Mouse (Mus musculus) ovary, postnatal 10 days (tissue): ENCODE results near the gene Tmem268.

Experiments
- DNase-seq: peaks from one replicate; pipeline ENCODE4 v3.0.0; 2022; ENCODE audit warnings: low spot score

Tmem268 gene

DNA sequence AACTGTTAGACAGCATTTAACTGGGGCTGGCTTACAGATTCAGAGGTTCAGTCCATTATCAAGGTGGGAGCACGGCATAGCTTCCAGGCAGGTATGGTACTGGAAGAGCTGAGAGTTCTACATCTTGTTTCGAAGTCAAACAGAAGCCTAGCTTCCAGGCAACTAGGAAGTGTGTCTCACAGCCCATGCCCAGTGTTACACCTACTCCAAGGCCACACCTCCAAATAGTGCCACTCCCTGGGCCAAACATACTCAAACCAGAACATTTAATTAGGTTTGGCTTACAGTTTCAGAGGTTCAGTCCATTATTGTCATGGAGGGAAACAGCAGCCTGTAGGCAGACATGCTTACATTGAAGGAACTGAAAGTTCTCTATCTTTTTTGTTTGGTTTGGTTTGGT lies 3.5 kb upstream of the Tmem268 start:
- DNase-seq = no peak

DNA sequence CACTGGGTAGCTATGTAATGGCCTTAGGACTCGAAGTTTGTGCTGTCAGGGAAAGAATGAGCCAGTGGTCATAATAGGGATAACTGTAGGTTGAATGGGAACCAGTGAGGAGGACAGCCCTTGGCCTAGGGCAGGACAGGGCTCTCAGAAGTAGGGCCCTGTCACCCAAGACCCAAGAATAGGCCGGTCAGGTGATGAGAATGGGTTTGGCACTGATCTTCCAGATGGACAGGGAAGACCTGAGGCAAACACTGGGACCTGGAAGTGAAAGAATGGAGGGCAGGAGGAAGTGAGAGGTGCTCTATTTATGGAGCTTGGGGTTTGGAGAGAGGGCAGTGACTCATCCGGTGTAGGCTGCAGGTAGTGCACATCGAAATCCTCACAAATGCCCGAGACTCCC lies 1.9 kb upstream of the Tmem268 start:
- no peak for DNase-seq

GRCm38 (mm10) chr4:63557124-63558059 lies 1.2 kb upstream of the Tmem268 start:
- DNase-seq = no peak

DNA sequence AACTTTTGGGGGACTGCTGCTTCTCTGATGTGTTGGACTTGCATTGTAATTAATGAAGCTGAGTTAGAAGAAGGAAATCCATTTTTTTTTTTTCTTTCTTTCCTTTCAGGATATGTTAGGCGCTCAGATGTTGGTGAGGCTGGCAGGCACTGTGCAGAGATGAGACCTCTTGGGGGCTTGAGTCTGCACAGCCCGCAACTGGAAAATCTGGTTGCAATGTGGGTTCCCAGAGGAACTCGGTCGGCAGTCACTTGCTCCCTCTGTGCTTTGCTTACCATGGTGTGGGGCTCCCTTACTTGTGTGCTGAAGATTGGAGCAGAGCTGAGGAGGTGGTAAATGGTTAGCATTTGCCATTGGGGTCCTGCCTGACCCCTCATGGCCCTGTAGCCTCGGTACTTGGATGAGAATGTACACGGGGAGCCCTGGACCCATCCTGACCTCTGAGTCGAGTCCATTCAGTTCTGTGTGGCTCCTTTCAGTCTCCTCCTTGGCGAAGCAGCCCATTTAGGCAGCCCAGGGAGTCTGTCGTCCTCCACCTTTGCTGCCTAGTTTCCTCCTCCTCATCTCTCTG lies 631 bp downstream of the Tmem268 start:
- no peak for DNase-seq

GRCm38 (mm10) chr4:63560079-63560478 lies 1.5 kb downstream of the Tmem268 start:
- no peak for DNase-seq

DNA sequence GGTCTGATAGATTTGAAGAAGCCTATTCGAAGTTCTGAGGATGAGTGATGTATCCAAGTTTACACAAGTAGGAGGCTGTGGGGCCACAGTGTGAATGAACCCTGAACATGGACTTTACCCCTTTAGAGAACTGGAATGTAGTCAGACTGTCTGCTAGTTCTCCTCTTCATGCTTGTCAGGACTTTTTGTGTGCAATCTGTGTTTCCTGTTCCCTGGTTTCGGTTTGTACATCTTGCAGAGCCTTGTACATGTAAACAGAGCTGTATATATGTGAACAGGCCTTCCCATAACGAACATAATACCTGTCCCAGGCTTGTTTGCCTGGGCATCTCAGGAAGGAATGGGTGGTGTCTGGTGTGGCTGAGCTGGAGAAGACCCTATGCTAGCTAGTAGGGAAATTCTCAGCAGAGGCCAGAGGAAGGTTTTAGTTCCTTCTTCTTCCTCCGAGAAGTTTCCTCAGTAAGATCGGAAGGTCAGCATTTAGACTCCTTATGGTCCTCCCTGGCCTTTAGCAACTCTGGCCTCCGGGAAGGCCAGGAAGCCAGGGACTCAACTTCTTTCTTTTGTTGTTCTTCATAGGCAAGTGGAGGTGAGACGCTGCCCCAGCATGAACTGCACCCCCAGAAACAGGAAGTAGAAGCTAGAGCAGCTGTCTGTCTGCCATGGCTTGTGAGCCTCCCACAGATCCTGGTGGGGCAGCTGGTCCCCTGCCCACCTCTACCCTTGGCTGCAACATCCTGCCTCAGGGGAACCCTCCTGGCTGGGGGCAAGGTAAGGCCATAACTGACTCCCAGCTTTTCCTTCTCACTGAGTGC lies 3.5 kb downstream of the Tmem268 start:
- no peak for DNase-seq

DNA sequence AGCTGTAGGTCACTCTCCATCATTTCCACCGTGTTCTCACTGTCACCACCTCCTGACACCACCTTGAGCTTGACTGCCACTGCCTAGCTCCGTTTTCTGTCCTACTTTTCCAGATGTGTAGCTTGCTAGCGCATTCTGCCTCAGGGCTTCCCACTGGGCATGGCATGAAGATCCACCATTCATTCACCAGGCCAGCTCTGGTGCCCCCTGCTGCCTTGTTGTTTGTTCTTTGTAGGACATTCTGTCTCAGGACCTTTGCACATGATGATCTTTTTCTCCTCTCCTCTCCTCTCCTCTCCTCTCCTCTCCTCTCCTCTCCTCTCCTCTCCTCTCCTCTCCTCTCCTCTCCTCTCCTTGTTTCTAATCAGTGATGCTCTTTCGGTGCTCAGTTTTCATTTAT lies 4.2 kb downstream of the Tmem268 start:
- DNase-seq = no peak

DNA sequence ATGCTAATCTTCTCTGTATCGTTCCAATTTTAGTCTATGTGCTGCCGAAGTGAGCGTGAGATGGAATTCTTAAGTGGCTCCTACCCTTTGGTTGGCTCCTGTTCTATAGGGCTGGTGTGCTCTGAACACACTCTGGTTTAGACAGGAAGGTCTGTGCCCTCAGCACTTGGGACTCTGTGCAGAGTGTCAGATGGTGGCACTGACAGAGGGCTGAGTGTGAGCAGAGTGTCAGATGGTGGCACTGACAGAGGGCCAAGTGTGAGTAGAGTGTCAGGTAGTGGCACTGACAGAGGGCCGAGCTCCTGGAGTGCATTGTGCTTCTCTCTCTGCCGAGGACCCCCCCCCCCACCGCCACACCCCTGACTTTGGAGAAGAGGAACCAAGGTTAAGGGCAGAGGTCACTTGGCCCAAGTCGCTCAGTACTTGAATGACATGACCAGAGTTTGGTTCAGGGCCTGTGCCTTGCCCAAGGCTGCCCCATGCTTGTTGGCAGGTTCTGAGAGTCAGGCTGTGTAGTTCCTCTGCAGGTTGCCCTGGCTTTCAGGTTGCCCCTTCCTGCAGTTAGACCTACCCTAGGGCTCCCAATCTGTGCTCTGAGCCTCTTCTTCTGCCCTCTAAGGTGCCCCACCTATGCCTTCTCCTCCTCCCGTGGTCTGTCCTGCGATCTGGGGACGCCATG lies 9.3 kb downstream of the Tmem268 start:
- no peak for DNase-seq

GRCm38 (mm10) chr4:63569322-63569721 lies 10.7 kb downstream of the Tmem268 start:
- DNase-seq = no peak

DNA sequence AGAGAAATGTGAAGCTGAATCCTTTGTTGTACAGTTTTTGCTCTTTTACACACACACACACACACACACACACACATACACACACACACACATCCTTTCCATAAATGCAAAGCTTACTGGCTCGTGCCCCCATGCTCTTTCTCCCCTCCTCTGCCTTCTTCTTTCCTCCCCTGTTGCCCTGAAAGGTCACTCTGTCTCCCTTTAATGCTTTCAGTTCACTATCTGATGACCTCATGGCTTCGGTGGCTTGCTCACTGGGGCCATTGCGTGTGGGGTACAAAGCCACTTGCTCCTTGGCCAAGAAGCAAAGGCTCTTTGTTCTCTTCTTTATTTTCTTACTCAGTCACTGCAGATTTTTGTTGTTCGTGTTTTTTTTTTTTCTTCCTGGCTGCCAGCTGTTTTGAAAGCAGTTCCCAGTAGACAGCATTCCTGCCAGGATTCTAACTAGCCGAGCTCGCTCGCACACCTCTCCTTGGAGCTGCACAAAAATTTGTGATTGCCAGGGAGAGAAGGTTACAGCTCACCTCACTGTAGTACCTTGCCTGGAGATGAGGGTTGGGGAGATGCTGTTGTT lies 11.7 kb downstream of the Tmem268 start:
- no peak for DNase-seq

DNA sequence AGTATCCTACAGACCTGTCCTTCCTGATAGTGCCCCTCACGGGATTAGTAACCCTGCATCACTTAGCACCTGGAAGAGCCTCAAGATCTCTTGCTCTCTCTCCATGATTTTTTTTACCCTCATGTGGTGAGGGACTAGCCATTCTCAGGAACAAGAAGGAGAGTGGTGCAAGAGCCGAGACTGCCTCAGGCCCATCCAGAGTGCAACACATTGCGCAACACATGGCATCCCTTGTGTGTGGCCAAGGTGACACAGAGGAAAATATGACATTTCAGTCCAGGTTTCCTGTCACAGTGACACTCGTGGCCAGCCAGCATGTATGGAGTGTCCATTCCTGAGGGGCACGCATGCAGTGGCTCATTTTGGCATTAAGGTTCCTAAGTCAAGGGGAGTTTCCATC lies 14.0 kb downstream of the Tmem268 start:
- DNase-seq = no peak

DNA sequence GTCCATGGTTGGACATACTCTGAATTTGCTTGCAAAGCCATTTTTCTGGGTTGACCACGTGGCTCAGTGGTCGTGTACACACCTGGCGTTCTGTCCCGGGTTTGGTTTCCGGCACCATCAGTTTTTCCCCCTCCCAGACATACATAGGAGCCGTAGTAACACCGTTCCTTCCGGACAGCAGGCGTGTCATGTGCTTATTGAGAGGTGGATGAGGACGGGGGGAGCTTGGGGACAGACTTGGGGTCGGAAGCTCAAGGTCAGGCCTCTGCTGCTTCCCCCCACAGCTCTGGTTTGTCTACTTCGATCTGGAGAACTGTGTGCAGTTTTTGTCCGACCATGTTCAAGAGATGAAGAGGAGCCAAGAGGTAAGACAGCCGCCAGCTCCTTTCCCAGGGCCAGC lies 21.1 kb downstream of the Tmem268 start:
- no peak for DNase-seq

GRCm38 (mm10) chr4:63580078-63580477 lies 21.5 kb downstream of the Tmem268 start:
- DNase-seq = no peak

- DNase-seq = no peak
Observed at GRCm38 (mm10) chr4:63582580-63582979, 24.0 kb downstream of the Tmem268 start.

- DNase-seq = no peak
Observed at GRCm38 (mm10) chr4:63585216-63585615, 26.6 kb downstream of the Tmem268 start.

DNA sequence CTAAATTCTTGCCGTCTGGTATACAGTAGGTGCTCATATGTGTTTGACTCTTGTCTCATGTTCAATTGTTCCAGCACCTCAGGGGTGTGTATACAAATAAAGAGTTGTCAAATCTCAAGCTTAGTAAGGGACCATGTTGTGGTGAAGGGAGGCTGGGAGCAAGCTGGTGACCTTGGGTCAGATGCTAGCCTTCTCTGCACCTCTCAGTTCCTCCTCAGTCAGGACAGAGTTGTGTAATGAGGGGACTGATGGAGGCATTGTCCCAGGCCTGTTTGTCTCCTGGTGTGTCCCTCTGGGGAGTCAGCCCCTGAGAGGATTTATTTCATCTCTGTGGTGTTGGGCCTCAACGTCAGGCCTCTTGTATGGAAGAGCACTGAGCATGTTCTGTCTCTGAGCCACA lies 27.7 kb downstream of the Tmem268 start:
- DNase-seq = no peak

DNA sequence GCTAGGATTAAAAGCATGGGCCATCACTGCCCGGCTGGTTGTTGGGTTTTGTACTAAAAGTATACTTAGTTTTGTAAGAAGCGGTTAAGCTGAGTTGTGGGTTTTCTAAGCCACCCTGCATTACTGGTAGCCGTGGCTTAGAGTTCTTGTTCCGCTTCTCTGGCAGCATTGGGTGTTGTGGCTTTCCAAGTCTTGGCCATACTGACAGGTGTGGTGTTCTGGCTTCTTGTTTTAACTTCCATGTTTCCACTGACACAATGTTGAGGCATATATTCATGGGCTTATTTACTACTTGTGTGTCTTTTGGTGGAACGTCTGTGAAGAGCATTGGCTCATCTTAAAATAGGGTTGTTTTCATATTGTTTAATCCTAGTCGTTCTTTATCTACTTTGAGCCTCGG lies 31.4 kb downstream of the Tmem268 start:
- DNase-seq = no peak

- DNase-seq = no peak
Observed at GRCm38 (mm10) chr4:63590538-63590937, 32.0 kb downstream of the Tmem268 start.

GRCm38 (mm10) chr4:63594459-63595110 lies 36.0 kb downstream of the Tmem268 start:
- DNase-seq = no peak

DNA sequence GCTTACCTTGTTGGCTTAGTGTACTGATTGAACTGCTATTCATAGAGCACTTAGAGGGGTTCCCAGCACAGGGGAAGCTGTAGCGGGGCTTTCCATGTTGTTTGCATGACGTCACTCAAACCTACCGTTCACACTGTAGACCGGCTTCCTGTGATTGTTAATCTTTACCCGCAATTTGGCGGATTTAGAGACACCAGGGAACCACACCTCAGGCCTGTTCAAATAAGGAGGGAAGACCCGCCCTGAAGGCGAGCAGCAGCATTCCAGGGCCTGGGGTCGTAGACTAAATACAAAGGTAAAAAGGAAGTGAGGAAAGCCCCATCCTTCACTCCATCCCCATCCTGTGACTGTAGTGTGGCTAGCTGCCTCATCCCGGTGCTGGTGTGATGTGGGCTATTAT lies 36.7 kb downstream of the Tmem268 start:
- no peak for DNase-seq

DNA sequence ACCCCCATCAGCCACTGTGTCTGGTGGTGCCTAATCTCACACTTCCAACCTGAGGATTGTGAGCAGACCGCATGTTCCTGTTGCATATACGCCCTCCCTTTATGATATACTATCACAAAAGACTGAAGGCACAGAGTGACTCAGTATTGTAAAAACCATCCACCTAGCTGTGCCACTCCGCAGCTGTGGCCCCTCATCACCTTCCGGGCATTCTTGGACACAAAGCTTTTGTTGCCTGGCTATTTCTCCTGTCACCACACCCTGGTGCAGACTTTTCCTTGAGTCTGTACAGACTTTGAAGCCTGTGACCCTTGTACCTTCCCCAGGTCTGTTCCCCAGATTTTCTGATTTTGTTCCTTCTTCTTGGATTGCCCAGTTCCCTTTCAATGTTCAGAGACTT lies 37.4 kb downstream of the Tmem268 start:
- no peak for DNase-seq
